Mouse (Mus musculus) monocyte, adult 5-6 weeks (primary cell): ENCODE measurements around the gene Arhgap42. TPM values are rescaled to one million over a fixed set of nuclear protein-coding genes. Genes with fewer than 3 reads are reported as not detected.

Experiments used
- ATAC-seq: fragments of 153-309, 156-312 bp; replicated peaks from 2 replicates; pipeline ENCODE4 v1.8.0; 2017; ENCODE audit warnings: mild to moderate bottlenecking; ENCODE audit not compliant: low TSS enrichment, insufficient number of reproducible peaks, severe bottlenecking, poor library complexity, low FRiP score
- total RNA-seq: library from RNA; stranded (forward); fragments of 200-1000, 200-491, 200-594 nt; gene quantifications from 3 replicates; pipeline ENCODE4 v1.2.3, GENCODE M21; 2017

Arhgap42 gene
- total RNA-seq, 1 experiment from 2014 or later: not detected

GRCm38 (mm10) chr9:9158241-9158640 is 80.7 kb downstream of the Arhgap42 start:
- ATAC-seq: no peak

GRCm38 (mm10) chr9:9157425-9157824 is 81.5 kb downstream of the Arhgap42 start:
- ATAC-seq: no peak

- ATAC-seq: no peak
Measured at GRCm38 (mm10) chr9:9154636-9155035, 84.3 kb downstream of the Arhgap42 start.

GRCm38 (mm10) chr9:9144301-9145121 is 94.4 kb downstream of the Arhgap42 start:
- ATAC-seq: no peak

- ATAC-seq: no peak
Measured at GRCm38 (mm10) chr9:9143102-9143501, 95.8 kb downstream of the Arhgap42 start.

- ATAC-seq: no peak
Measured at GRCm38 (mm10) chr9:9142561-9142960, 96.3 kb downstream of the Arhgap42 start.

GRCm38 (mm10) chr9:9142144-9142543 is 96.8 kb downstream of the Arhgap42 start:
- no peak for ATAC-seq

- ATAC-seq: no peak
Measured at GRCm38 (mm10) chr9:9128996-9129694, 109.8 kb downstream of the Arhgap42 start.

- no peak for ATAC-seq
Measured at GRCm38 (mm10) chr9:9127041-9127755, 111.7 kb downstream of the Arhgap42 start.

GRCm38 (mm10) chr9:9124156-9124555 is 114.7 kb downstream of the Arhgap42 start:
- no peak for ATAC-seq

GRCm38 (mm10) chr9:9114266-9114665 is 124.6 kb downstream of the Arhgap42 start:
- ATAC-seq: no peak

- ATAC-seq: no peak
Measured at GRCm38 (mm10) chr9:9113847-9114246, 125.1 kb downstream of the Arhgap42 start.

- ATAC-seq: no peak
Measured at GRCm38 (mm10) chr9:9112921-9113320, 126.0 kb downstream of the Arhgap42 start.

GRCm38 (mm10) chr9:9107697-9108096 is 131.2 kb downstream of the Arhgap42 start:
- no peak for ATAC-seq

GRCm38 (mm10) chr9:9104761-9105160 is 134.1 kb downstream of the Arhgap42 start:
- no peak for ATAC-seq

GRCm38 (mm10) chr9:9102158-9102514 is 136.8 kb downstream of the Arhgap42 start:
- no peak for ATAC-seq

GRCm38 (mm10) chr9:9101482-9102157 is 137.3 kb downstream of the Arhgap42 start:
- ATAC-seq: no peak

GRCm38 (mm10) chr9:9101055-9101454 is 137.8 kb downstream of the Arhgap42 start:
- ATAC-seq: no peak

- no peak for ATAC-seq
Measured at GRCm38 (mm10) chr9:9097835-9098234, 141.1 kb downstream of the Arhgap42 start.
